Mouse (Mus musculus) liver, adult (tissue): Measurements from ENCODE around the gene Fbxo24.

ENCODE experiments used
- GATA4 ChIP-seq: IDR thresholded peaks from 2 replicates; pipeline ENCODE4 v1.6.1; 2014; ENCODE audit warnings: mild to moderate bottlenecking, low read length; ENCODE audit not compliant: insufficient replicate concordance

The Fbxo24 gene

DNA sequence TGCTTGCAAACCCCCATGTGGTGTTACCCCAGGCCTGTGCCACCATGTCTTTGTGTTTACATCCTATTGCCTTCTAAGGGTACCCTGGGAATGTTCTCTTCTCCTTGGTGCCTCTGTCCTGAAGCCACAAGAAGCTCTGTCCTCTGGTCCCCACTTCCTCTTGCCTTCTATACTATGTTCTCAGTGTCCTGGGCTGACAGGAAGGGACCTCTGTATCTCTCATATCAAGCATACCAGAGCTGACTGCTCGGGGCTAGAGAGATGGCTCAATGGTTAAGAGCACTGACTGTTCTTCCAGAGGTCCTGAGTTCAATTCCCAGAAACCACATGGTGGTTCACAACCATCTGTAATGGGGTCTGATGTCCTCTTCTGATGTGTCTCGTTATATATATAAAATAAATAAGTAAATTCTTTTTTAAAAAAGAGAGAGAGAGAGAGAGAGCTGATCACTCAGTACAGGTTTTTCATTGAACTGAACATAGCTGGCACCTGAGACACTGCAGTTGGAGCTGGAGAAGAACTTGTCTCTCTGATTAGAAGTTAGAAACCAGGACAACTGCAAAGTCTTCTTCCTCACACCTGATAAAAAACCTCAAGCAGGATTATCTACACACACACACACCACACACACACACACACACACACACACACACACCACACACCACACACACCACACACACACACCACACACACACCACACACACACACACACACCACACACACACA, 30.5 kb downstream of the Fbxo24 start:
- no peak for TF ChIP-seq GATA4

DNA sequence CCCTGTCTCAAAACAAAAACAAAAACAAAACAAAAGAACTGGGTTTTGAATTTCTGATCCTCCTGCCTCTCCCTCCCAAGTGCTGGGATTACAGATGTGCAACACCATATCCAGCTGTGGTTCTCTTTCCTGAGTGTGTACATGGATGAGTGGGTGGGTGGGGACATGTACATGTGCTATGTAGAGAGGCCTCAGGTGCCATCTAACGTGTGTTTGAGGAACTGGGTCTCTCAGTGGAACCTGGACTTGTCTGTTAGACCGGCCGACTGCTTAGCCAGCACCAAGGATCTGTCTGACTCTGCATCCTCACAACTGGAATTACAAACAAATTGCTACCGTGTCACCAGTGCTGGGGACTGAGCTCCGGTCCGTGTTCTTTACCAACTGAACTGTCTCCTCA, 31.2 kb downstream of the Fbxo24 start:
- TF ChIP-seq GATA4 = no peak

DNA sequence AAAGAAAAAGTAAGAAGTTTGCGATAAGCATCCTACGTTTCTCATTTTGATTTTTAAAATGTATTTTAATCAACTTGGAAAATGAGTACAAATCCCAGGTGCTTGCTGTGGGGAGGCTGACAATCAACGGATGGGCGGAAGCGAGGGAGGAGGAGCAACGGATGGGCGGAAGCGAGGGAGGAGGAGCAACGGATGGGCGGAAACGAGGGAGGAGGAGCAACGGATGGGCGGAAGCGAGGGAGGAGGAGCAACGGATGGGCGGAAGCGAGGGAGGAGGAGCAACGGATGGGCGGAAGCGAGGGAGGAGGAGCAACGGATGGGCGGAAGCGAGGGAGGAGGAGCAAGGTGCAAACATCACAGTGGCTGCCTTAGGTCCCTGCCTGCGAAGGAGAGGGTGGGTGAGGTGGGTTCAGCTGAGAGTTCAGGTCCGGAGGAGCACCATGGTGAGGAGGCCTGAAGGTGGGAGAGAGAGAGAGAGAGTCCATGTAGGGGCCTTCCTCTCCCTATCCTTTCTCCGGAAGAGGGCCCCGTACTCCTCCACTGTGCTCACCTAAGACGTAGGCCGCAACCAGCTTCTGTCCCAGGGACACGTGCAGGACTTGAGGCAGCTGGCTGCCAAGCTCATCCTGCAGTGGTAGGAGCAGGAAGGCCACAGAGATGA, 32.1 kb downstream of the Fbxo24 start:
- TF ChIP-seq GATA4 = no peak; the same call in 1 of the 2 replicates

DNA sequence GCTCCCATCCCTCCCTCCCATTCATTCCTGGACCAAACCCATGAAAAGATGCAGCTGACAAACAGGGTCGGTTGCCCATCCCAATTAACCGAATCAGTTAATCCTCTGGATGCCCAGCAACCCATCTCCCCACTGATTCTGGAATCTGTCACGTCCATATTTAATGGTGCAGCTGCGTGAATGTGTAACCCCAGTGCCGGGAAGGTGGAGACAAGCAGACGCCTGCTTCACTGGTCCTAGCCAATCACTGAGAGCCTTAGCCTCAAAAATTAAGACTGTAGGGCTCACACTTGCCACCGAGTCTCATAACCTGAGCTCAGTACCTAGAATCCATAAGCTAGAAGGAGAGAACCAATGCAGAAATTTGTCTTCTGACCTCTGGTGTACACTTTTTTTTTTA, 32.9 kb downstream of the Fbxo24 start:
- TF ChIP-seq GATA4 = no peak

DNA sequence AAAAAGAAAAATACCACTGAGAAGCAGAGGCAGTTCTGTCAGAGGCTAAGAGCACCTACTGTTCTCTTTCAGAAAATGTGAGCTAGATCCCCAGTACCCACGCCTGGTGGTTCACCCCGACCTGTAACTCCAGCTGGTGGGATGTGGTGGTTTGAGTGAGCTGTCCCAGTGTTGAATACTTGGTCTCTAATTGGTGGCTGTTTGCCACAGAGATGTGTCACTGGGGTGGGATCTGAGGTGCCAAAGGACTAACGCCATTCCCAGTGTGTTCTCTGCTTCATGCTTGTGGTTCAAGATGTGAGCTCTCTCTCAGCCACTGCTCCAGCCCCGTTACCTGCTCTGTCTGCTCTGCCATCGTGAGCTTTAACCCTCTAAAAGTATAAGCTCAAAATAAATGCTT, 38.3 kb downstream of the Fbxo24 start:
- no peak for TF ChIP-seq GATA4

DNA sequence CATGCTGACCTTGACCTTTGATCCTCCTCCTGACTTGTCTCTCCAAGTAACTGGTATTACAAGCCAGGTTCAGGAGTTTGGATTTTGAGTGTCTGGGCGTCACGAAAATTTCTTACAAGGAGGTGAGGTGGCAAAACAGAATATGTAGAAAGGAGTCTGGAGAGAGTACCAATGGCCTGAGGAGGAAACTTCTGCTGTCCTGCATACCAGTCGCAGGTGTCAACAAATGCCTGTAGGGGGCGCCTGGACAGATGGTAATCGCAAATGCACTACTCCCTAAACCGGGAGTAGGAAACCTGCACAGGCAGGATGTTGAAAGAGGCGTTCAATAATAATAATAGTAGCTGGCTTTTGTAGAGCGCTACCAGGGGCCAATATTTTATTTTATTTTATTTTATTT, 43.8 kb downstream of the Fbxo24 start:
- peak; percentile 37; the same call in 1 of the 2 replicates for TF ChIP-seq GATA4

DNA sequence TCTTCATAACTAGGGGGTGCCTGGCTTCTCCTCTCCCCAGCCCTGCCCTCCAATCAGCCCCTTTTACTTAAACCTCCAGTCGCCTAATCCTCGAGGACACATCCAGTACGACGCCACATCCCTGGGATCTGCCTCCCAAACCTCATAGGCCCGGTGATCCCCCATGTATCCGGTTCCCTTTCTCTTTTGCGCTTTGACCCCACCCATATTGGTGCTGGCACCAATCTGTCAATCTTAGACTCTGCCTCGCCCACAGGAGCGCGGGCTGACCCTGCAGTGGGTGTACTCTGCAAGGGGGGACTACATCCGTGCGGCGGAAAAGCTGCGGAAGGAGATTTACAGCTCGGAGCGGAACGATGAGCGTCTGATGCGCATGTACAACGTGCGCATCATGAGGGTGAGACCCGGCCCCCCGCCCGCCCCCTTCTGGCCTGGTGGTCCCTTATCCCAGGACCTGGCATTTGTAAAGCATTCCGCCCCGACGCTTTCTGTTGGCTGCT, 45.1 kb downstream of the Fbxo24 start:
- no peak for TF ChIP-seq GATA4

DNA sequence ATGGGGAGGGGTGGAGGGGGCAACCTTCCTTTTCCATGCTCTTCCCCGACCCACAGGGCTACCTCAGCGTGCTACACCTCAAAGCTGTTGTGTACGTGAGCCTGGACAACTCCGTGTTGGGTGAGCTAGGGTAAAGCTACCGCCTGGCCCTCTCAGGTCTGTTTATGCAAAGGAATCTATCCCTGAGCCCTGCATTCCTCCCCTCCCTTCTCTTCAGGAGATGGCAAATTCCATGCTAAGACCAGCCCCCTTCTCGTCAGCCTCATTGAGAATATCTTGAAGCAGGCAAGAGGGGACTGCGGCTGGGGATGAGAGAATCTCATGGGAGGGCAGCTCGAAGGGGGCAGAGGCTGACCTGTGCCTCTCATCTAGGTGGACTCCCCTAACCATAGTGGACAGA, 46.1 kb downstream of the Fbxo24 start:
- TF ChIP-seq GATA4 = no peak

DNA sequence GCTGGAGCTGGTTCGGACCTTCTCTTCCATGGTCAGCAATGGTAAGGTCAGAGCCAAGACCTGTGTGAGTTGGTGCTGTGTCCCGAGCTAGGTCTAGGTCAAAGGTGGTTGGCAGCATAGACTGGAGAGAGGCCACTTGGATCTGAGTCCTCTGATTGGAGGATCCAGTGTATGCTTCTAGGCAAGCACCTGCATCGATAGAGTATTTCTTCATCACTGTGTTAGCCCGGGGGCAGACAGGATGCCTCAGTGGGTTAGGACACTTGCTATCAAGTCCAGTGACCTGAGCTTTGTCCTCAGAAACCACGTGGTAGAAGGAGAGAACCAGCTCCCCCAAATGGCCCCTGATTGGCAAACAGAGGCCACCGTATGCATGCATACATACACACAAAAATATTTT, 48.6 kb downstream of the Fbxo24 start:
- no peak for TF ChIP-seq GATA4

DNA sequence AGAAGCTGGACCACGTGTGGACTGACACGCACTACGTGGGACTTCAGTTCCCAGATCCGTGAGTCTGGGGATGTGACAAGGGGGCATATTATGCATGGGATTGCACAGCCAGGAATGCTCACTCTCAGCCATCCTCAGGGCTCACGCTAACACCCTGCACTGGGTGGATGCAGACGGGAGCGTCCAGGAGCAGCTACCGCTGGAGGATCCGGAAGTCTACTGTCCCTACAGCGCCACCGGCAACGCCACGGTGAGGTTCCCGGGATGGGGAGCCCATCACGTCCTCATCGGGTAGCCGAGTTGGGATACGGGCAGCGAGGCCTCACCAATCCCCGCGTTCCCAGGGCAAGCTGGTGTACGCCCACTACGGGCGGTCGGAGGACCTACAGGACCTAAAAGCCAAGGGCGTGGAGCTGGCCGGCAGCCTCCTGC, 54.3 kb downstream of the Fbxo24 start:
- no peak for TF ChIP-seq GATA4

DNA sequence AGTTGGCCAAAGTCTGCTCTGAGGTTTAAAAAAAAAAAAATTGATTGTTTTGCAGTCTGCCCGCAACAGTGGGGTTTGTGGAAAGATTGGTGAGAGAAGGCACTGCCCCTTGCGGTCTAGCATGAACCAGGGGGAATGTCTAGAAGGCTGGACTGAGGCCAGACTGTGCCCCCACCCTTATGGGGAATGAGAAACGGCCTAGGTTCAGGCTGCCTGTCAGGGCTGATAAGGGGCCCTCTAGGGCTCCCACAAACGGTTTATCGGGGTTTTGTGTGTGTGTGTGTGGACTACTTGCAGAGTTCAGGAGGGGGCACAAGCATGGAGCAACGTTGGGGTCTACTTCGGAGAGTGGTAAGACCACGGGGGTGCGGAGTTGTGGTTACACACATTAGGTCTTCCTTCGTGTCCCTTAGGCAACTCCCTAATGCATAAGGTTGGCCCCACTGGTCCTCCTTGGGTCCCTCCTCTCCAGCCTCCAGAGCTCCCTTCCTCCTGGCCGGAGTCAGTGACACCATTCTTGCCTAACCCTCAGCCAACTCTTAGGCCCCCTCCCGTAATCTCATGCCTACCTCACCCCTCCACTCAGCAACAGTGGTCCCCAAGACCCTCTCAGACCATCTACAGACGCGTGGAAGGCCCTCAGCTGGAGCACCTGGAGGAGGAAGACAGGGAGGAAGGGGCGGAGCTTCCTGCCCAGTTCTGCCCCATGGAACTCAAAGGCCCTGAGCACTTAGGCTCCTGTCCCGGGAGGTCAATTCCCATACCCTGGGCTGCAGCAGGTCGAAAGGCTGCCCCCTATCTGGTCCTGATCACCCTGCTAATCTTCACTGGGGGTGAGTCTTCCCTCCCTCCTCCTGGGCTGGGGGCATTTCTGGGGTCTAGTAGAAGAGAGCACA, 57.9 kb downstream of the Fbxo24 start:
- no peak for TF ChIP-seq GATA4

DNA sequence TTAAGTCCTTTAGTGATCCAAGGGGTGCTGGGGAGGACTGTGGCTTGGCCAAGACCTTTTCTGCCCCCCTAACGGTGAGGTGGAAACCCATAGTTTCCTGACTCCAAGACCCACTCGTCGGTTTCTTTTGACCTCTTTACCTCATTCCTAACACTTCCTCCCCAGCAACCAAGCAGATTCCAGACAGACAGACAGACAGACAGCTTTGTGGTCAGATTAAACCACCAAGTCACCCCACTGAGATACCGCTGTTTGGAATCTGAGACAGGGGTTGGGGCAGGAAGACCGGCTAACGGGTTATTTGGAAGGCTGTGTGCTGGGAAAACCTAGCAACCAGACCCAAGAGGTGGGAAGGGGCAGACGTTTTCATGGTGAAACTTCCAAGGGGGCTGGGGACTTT, 58.6 kb downstream of the Fbxo24 start:
- no peak for TF ChIP-seq GATA4

DNA sequence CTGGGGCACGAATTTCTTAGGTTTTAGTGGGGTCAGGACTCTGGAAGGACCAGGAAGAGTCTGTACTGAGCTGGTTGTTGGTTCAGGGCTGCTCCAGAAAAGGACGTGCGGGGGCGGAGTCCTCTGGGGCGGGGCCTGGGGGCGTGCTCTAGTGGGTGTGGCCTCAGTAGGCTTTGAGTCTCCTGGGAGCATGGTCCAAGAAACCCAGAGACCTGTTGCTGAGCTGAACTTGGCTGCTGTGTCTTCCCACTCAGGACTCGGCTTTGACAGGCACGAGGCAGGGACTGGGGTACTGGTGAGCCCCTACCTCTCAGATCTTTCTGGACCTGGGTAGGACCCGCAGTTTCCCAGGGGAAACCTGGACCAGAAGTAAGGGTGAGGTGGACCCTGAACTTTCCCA, 59.1 kb downstream of the Fbxo24 start, which contains the start of gene Tfr2:
Gene Tfr2, plus strand, starts transcription at position 176 of the 400 bp plus-strand sequence.
- TF ChIP-seq GATA4 = no peak

DNA sequence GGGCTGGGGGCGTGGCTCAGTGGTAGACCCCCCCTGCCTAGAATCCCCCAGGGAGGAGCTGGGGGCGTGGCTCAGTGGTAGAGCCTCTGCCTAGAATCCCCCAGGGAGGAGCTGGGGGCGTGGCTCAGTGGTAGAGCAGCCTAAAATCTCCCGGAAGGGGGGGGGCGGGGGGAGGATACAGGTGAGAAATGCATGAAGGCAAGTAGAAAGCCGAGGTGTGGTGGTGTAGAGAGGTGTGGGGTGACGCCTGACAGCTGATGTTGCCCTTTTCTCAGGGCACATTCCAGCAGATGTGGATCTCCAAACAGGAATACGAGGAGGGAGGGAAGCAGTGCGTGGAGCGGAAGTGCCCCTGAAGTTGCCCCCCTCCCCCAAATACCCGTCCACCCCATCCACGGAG, 59.8 kb downstream of the Fbxo24 start:
- TF ChIP-seq GATA4 = no peak

DNA sequence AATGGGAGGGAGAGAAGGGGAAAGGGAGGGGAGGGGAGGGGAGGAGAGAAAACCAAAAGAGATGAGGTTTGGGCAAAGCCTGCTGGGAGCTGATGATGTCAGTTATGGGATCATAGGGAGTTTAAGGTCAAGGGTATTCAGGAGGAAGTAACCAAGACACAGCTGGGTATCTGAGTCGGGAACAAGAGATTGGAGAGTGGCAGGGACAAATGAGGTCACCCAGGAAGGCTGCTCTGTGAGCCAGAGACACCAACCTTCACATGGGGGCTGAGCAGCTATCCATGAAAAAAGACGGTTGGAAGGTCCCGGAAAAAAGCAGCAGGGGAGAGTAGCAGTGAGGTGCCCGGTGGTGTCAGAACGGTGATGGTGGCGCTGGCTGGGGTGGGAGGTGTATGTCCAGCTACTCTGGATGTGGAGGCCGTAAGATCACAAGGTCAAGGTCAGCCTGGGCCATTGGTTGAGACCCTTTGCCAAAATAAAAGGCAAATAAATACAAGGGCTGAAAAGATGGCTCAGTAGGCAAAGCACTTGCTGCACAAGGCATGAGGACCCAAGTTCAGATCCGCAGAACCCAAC, 60.5 kb downstream of the Fbxo24 start:
- TF ChIP-seq GATA4 = no peak
